Mouse (Mus musculus): ENCODE measurements at regions not wholly inside any gene's neighbourhood (a gene's known extent, or its start where the extent isn't known, plus 50 kb on each side); places are given as distances from the start of the nearest gene placed in this dataset.

DNA sequence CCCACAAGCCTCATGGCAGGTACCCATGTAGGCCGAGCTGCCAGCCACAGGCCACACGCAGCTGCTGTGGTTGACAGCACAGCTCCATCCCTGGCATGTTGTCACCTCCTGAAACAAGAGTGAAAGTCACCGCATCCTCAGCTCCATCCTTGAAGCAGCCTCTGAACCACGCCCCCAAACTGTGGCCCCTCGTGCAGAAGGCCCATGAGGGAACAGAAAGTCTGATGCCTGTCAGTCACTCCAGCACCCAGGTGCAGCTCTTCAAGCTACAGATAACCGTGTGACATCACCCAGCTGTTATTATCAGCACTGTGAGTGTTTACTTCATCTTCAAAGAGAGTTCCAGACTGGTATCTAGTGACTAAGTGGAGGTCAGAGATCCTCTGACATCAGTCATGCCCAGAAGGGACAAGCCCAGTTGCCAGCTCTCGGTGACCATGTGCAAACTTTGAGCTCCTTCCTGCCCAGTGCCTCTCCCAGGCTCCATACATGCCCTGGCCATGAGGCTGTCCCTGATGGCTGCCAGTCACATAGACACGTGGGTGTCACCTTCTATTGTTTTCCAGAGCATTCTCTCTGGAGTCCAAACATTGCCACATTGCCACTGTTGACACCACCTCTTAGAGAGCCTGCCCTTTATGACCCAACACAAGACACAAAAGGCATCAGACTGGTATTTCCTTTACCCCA lies 97.8 kb downstream of the Tomm20 start:
- Histone ChIP-seq H3K4me1 (ENCODE audit: control insufficient read depth, insufficient read depth, low read length) (peaks cover 80% of the 10 kb centered on the region), H3K4me3 (ENCODE audit: insufficient read depth, low read length) (no peak overlapping the region), H3K27ac (ENCODE audit: insufficient read depth, low read depth, low read length) (peak overlapping the region; percentile 20)
- no peak for TF ChIP-seq CTCF (IDR thresholded peaks at IDR 0.05; ENCODE audit: low read depth, low read length)
- no peak for TF ChIP-seq POLR2A (IDR thresholded peaks at IDR 0.05; ENCODE audit: borderline replicate concordance, low read depth, low read length)

- Histone ChIP-seq H3K27ac (ENCODE audit: insufficient read depth, low read depth, low read length) (peak overlapping the region; percentile 83), H3K4me1 (ENCODE audit: control insufficient read depth, insufficient read depth, low read length) (peaks cover 66% of the 10 kb centered on the region), H3K4me3 (ENCODE audit: insufficient read depth, low read length) (0 out of 2 replicates have a peak overlapping the region, but pooled peaks have one; percentile 2)
- TF ChIP-seq POLR2A (IDR thresholded peaks at IDR 0.05; ENCODE audit: borderline replicate concordance, low read depth, low read length), result no peak
- TF ChIP-seq CTCF (IDR thresholded peaks at IDR 0.05; ENCODE audit: low read depth, low read length), result no peak
Observed at GRCm38 (mm10) chr8:126846188-126846565, 99.5 kb downstream of the Tomm20 start.

DNA sequence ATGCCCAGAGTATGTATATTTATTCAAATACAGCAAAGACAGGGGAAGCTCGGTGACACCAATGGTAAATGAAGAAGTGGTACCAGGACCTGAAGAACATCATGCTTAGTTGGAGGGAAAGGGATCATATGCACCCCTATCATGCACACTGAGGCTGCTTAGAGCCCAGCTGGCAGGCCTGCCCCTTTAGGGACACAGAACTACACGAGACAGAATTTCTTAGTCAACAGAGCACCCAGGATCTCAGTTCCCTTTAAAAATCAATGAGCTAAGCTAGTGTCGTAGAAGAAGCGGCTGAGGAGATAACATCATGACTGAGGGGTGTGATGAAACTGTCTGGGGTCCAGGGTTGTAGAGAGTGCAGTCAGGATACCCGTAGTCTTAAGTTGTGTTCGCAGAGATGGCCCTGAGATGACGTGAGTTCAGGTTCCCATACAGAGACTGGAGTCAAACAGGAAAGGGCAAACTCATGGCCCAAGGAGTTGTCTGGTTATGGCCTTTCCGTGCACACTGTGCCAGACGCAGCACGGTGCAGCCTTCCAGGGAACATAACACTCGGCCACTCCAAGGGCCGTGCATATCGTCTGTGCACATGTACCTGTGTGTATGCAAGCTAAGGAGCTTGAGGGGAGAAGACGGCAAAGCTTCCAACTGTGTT lies 100.0 kb downstream of the Tomm20 start:
- H3K4me3 ChIP-seq (ENCODE audit: insufficient read depth, low read length), result 0 out of 2 replicates have a peak overlapping the region, but pooled peaks have one; percentile 2
- TF ChIP-seq POLR2A (IDR thresholded peaks at IDR 0.05; ENCODE audit: borderline replicate concordance, low read depth, low read length), result no peak
- TF ChIP-seq CTCF (IDR thresholded peaks at IDR 0.05; ENCODE audit: low read depth, low read length), result no peak
- peak overlapping the region; percentile 83 for H3K27ac ChIP-seq (ENCODE audit: insufficient read depth, low read depth, low read length)
- H3K4me1 ChIP-seq (ENCODE audit: control insufficient read depth, insufficient read depth, low read length), result peaks cover 66% of the 10 kb centered on the region

- no peak for TF ChIP-seq POLR2A (IDR thresholded peaks at IDR 0.05; ENCODE audit: borderline replicate concordance, low read depth, low read length)
- no peak for TF ChIP-seq CTCF (IDR thresholded peaks at IDR 0.05; ENCODE audit: low read depth, low read length)
- Histone ChIP-seq H3K4me1 (ENCODE audit: control insufficient read depth, insufficient read depth, low read length) (peaks cover 64% of the 10 kb centered on the region), H3K27ac (ENCODE audit: insufficient read depth, low read depth, low read length) (peak overlapping the region; percentile 83), H3K4me3 (ENCODE audit: insufficient read depth, low read length) (no peak overlapping the region)
Observed at GRCm38 (mm10) chr8:126844627-126845026, 101.0 kb downstream of the Tomm20 start.

GRCm38 (mm10) chr8:126841187-126841586 lies 104.5 kb downstream of the Tomm20 start:
- Histone ChIP-seq H3K27ac (ENCODE audit: insufficient read depth, low read depth, low read length) (no peak overlapping the region), H3K4me1 (ENCODE audit: control insufficient read depth, insufficient read depth, low read length) (peaks cover 59% of the 10 kb centered on the region), H3K4me3 (ENCODE audit: insufficient read depth, low read length) (no peak overlapping the region)
- TF ChIP-seq CTCF (IDR thresholded peaks at IDR 0.05; ENCODE audit: low read depth, low read length) (no peak), POLR2A (IDR thresholded peaks at IDR 0.05; ENCODE audit: borderline replicate concordance, low read depth, low read length) (no peak)

DNA sequence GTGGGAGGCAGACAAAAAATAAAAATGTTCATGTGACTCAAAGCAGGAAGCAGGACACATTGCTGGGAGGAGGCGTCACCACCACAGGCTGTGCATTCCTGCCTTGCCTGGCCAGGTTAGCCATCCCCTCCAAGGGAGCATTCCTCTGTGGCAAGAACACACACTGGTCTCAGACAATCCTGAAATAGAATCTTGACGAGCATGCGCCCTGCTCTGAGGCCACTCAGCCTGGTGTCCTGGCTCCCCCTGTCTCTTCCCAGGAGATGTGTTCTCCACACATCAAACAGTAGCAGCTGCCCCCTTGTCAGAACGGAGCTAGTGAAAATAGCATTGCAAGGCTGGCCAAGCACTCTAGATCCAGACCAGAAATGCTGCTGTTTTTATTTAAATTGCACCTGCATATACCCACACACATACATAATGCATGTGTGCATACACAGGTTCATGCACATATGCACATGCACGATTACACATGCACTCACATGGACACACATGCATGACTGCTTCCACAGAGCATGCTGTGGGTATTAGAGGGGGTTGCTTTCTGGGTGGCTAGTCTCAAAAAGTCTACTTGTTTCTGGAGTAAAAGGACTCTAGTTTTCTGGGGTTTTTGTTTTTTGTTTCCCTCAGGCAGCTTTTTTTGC lies 105.8 kb downstream of the Tomm20 start:
- no peak for TF ChIP-seq CTCF (IDR thresholded peaks at IDR 0.05; ENCODE audit: low read depth, low read length)
- no peak overlapping the region for H3K4me3 ChIP-seq (ENCODE audit: insufficient read depth, low read length)
- H3K4me1 ChIP-seq (ENCODE audit: control insufficient read depth, insufficient read depth, low read length), result peaks cover 60% of the 10 kb centered on the region
- H3K27ac ChIP-seq (ENCODE audit: insufficient read depth, low read depth, low read length), result peak overlapping the region; percentile 95

DNA sequence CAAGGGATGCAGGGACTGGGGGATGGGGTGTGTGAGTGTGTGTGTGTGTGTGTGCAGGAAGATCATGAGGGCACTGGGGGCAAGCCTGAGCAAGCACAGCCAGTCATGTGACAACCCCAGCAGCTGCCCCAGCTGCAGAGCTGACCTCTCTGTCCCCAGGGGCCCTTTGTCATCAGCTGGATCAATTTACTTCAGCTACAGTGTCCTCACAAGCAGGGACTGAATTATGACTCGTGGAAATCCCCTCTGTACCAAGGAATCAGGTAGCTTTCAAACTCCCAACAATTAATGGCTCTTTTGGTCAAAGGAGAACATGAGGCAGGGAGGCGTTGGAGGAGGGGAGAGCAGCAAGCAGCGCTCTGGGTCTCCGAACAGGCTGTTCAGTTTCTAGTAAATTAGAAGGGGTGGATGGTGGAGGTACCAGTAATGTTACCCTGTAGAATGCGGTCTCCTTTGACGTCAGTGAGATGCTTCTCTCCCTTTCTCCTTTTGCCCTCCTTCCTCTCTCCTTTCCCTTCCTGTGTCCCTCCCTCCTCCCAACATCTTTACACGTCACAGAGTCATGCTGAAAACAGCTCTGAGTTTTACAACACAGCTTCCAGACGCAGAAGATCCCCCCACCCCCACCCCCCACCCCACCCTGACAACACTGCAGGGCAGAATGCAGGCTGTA lies 106.5 kb downstream of the Tomm20 start:
- Histone ChIP-seq H3K4me1 (ENCODE audit: control insufficient read depth, insufficient read depth, low read length) (peaks cover 58% of the 10 kb centered on the region), H3K27ac (ENCODE audit: insufficient read depth, low read depth, low read length) (peak overlapping the region; percentile 95), H3K4me3 (ENCODE audit: insufficient read depth, low read length) (peak overlapping the region; percentile 4)
- TF ChIP-seq CTCF (IDR thresholded peaks at IDR 0.05; ENCODE audit: low read depth, low read length), result no peak
- no peak for TF ChIP-seq POLR2A (IDR thresholded peaks at IDR 0.05; ENCODE audit: borderline replicate concordance, low read depth, low read length)

DNA sequence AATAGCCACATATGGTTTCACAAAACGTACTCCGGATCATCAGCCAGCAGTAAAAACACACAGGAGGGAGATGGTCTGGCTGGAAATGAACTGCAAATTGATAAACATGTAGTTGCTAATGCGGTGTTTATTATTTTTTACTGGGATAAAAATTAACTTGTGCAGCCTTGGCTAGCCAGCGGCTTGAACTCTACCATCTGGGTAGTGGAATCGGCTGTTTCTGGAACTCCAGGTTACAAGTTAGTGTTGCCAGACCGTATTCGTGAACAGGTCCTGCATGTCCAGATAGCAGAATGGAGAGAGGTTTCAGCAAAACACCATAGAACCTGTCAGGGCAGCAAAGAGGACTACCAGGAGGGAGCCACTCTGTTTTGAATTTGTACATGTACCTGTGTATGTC lies 107.4 kb downstream of the Tomm20 start:
- TF ChIP-seq POLR2A (IDR thresholded peaks at IDR 0.05; ENCODE audit: borderline replicate concordance, low read depth, low read length) (no peak), CTCF (IDR thresholded peaks at IDR 0.05; ENCODE audit: low read depth, low read length) (no peak)
- Histone ChIP-seq H3K27ac (ENCODE audit: insufficient read depth, low read depth, low read length) (peak overlapping the region; percentile 95), H3K4me3 (ENCODE audit: insufficient read depth, low read length) (no peak overlapping the region), H3K4me1 (ENCODE audit: control insufficient read depth, insufficient read depth, low read length) (peaks cover 60% of the 10 kb centered on the region)

GRCm38 (mm10) chr8:126837318-126838025 lies 108.2 kb downstream of the Tomm20 start:
- Histone ChIP-seq H3K4me3 (ENCODE audit: insufficient read depth, low read length) (no peak overlapping the region), H3K27ac (ENCODE audit: insufficient read depth, low read depth, low read length) (peak overlapping the region; percentile 32; the same call in 1 of the 2 replicates), H3K4me1 (ENCODE audit: control insufficient read depth, insufficient read depth, low read length) (peaks cover 65% of the 10 kb centered on the region)
- TF ChIP-seq CTCF (IDR thresholded peaks at IDR 0.05; ENCODE audit: low read depth, low read length) (no peak), POLR2A (IDR thresholded peaks at IDR 0.05; ENCODE audit: borderline replicate concordance, low read depth, low read length) (no peak)

Data from bone marrow macrophage, adult 2 months (primary cell).